In the genomic region with DNA sequence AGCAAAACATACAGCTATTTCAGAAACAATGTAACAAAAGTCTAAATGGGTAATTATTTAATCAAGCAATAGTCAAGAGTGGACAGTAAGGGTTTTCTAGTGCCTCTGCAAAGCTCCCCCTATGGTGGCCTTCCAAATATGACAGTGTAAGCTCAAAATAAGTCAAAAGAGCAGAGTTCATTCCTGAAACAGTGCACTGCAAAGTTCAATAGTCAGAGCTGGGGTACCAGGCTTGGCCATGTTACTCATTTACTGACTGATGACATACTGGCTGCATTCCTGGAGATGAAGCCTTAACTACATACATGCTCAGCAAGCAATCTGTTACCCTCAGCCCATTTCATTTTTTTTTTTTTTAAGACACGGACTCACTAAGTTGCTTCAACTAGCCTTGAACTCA, we compare ENCODE assay signal across 21 mouse cellular contexts.
DNase-seq lines count a peak whose midpoint lies in the region; ATAC-seq and TF ChIP-seq lines count a peak whose summit lies in the region.
"Had no signal": no experiment of that assay in that cellular context is flagged by ENCODE, and none has a peak within 500 bp of the region (broad histone marks: within the 10 kb centered on the region; RNA-seq: fewer than 3 reads in every experiment).

No protein-coding gene starts in this region.

- TF ChIP-seq CTCF in kidney, adult 2 months (conservative IDR thresholded peaks at IDR 0.05; ENCODE audit: insufficient read depth, insufficient read length, low read depth, low read length), result no peak

- H3K4me2 ChIP-seq in intestine, embryonic 16.5 days (ENCODE audit: low read depth, low read length), result no peak overlapping the region
- H3K4me2 ChIP-seq in liver, embryonic 15.5 days, result no peak overlapping the region
- no peak overlapping the region for H3K4me2 ChIP-seq in hindbrain, embryonic 14.5 days (replicated peaks)
- H3K4me2 ChIP-seq: embryonic facial prominence, embryonic 12.5 days; forebrain, embryonic 15.5 days; hindbrain, embryonic 12.5 days; lung, embryonic 14.5 days had no signal

- no peak overlapping the region for H3K4me3 ChIP-seq in intestine, embryonic 16.5 days (ENCODE audit: low read length)
- H3K4me3 ChIP-seq in kidney, adult 2 months (ENCODE audit: insufficient read depth, low read depth, low read length), result no peak overlapping the region
- H3K4me3 ChIP-seq in liver, embryonic 15.5 days (replicated peaks), result no peak overlapping the region
- no peak overlapping the region for H3K4me3 ChIP-seq in hindbrain, embryonic 14.5 days (replicated peaks; ENCODE audit: low read length)
- H3K4me3 ChIP-seq: embryonic facial prominence, embryonic 12.5 days; forebrain, embryonic 15.5 days; hindbrain, embryonic 12.5 days had no signal

- no peaks in the 10 kb centered on the region for H3K4me1 ChIP-seq in intestine, embryonic 16.5 days (ENCODE audit: control insufficient read depth, insufficient read depth, low read length)
- peaks cover 21% of the 10 kb centered on the region for H3K4me1 ChIP-seq in kidney, adult 2 months (ENCODE audit: control insufficient read depth, insufficient read depth, low read length)
- H3K4me1 ChIP-seq in liver, embryonic 15.5 days (replicated peaks), result peaks cover 9% of the 10 kb centered on the region; the same call in 1 of the 2 replicates
- H3K4me1 ChIP-seq in hindbrain, embryonic 14.5 days (replicated peaks; ENCODE audit: control insufficient read depth, insufficient read depth, low read length), result no peaks in the 10 kb centered on the region
- H3K4me1 ChIP-seq: forebrain, embryonic 15.5 days had no signal

- no peaks in the 10 kb centered on the region for H3K27me3 ChIP-seq in intestine, embryonic 16.5 days (replicated peaks; ENCODE audit: control insufficient read depth, insufficient read depth, low read length)
- no peaks in the 10 kb centered on the region for H3K27me3 ChIP-seq in kidney, adult 2 months (replicated peaks; ENCODE audit: control insufficient read depth, insufficient read depth, low read length)
- H3K27me3 ChIP-seq in liver, embryonic 15.5 days, result no peaks in the 10 kb centered on the region
- no peaks in the 10 kb centered on the region for H3K27me3 ChIP-seq in hindbrain, embryonic 14.5 days (ENCODE audit: control insufficient read depth, insufficient read depth, low read length)
- H3K27me3 ChIP-seq: embryonic facial prominence, embryonic 12.5 days; forebrain, embryonic 15.5 days; hindbrain, embryonic 12.5 days had no signal

- no peak overlapping the region for H3K9ac ChIP-seq in intestine, embryonic 16.5 days (ENCODE audit: low read depth, low read length)
- no peak overlapping the region for H3K9ac ChIP-seq in liver, embryonic 15.5 days
- H3K9ac ChIP-seq in hindbrain, embryonic 14.5 days, result no peak overlapping the region
- H3K9ac ChIP-seq: embryonic facial prominence, embryonic 12.5 days; forebrain, embryonic 15.5 days; hindbrain, embryonic 12.5 days; lung, embryonic 14.5 days had no signal

- peak; percentile 84 for ATAC-seq in intestine, embryonic 16.5 days
- ATAC-seq in liver, embryonic 15.5 days (ENCODE audit: insufficient read depth), result peak; percentile 65
- ATAC-seq in hindbrain, embryonic 14.5 days (ENCODE audit: low FRiP score), result no peak
- ATAC-seq: forebrain, embryonic 15.5 days; inflammation-experienced regulatory T-cells, adult 6 months had no signal

- 56% methylated on average over 1 of the region's 1 CpGs for WGBS in intestine, embryonic 16.5 days
- WGBS in kidney, adult 2 months, result 40% methylated on average over 1 of the region's 1 CpGs
- 70% methylated on average over 1 of the region's 1 CpGs for WGBS in liver, embryonic 15.5 days (ENCODE audit: insufficient replicate concordance)
- WGBS in hindbrain, embryonic 14.5 days, result 94% methylated on average over 1 of the region's 1 CpGs

- DNase-seq in kidney, adult 2 months, result peak; percentile 92
- peak; percentile 77 for DNase-seq in kidney, postnatal 14 days
- no peak for DNase-seq in retina, embryonic 14.5 days (ENCODE audit: low spot score)
- no peak for DNase-seq in adipocyte (ENCODE audit: low spot score)
- no peak for DNase-seq in hindbrain, embryonic 14.5 days (ENCODE audit: low spot score)
- DNase-seq: adrenal gland, postnatal 10 days; cerebellum, adult 11 months; cerebellum, postnatal 10 days; gastrocnemius, postnatal 36 days; heart, postnatal 14 days; layer of hippocampus, adult 9-11 months; lung, embryonic 14.5 days; lung, postnatal 36 days; retina, postnatal 1 day; right cerebral cortex, postnatal 4 days had no signal

- no peak for TF ChIP-seq POLR2A in kidney, adult 2 months (IDR thresholded peaks at IDR 0.05; ENCODE audit: low read depth, low read length)

- H3K27ac ChIP-seq in intestine, embryonic 16.5 days (ENCODE audit: low read length), result no peak overlapping the region
- peak overlapping the region; percentile 84 for H3K27ac ChIP-seq in kidney, adult 2 months (ENCODE audit: insufficient read depth, low read depth, low read length)
- H3K27ac ChIP-seq in liver, embryonic 15.5 days (replicated peaks), result peak overlapping the region; percentile 43
- H3K27ac ChIP-seq in hindbrain, embryonic 14.5 days, result no peak overlapping the region
- H3K27ac ChIP-seq: forebrain, embryonic 15.5 days; hindbrain, embryonic 12.5 days had no signal

- H3K36me3 ChIP-seq in intestine, embryonic 16.5 days (ENCODE audit: control insufficient read depth, insufficient read depth, low read length), result 0 out of 2 replicates have a peak, but pooled peaks cover 3% of the 10 kb centered on the region
- peaks cover 13% of the 10 kb centered on the region for H3K36me3 ChIP-seq in kidney, adult 2 months (ENCODE audit: control insufficient read depth, insufficient read depth, low read length)
- peaks cover 34% of the 10 kb centered on the region for H3K36me3 ChIP-seq in liver, embryonic 15.5 days (replicated peaks)
- H3K36me3 ChIP-seq in hindbrain, embryonic 14.5 days (replicated peaks; ENCODE audit: control insufficient read depth, insufficient read depth), result peaks cover 97% of the 10 kb centered on the region

- H3K9me3 ChIP-seq in intestine, embryonic 16.5 days (ENCODE audit: control insufficient read depth, low read length), result no peaks in the 10 kb centered on the region
- H3K9me3 ChIP-seq in liver, embryonic 15.5 days (replicated peaks), result no peaks in the 10 kb centered on the region
- no peaks in the 10 kb centered on the region for H3K9me3 ChIP-seq in hindbrain, embryonic 14.5 days (ENCODE audit: control insufficient read depth, low read length)
- H3K9me3 ChIP-seq: embryonic facial prominence, embryonic 12.5 days; forebrain, embryonic 15.5 days; hindbrain, embryonic 12.5 days had no signal

Comparison
In these comparisons a context has a peak if more than half of its experiments do, and no peak if none do; other contexts are left out.
1. H3K27ac ChIP-seq: peak in kidney, adult 2 months (single experiment) and liver, embryonic 15.5 days (single experiment); none in intestine, embryonic 16.5 days (single experiment) and hindbrain, embryonic 14.5 days (single experiment).
2. DNase-seq: peak in kidney, adult 2 months (single experiment) and kidney, postnatal 14 days (single experiment); none in retina, embryonic 14.5 days (single experiment), adipocyte (single experiment) and hindbrain, embryonic 14.5 days (single experiment).